Mouse (Mus musculus) layer of hippocampus, adult 9-10 months (tissue): ENCODE results near the gene Lrguk.

Source experiments
- DNase-seq: peaks from one replicate; pipeline ENCODE4 v3.0.0; 2022; ENCODE audit warnings: low spot score

The Lrguk gene

DNA sequence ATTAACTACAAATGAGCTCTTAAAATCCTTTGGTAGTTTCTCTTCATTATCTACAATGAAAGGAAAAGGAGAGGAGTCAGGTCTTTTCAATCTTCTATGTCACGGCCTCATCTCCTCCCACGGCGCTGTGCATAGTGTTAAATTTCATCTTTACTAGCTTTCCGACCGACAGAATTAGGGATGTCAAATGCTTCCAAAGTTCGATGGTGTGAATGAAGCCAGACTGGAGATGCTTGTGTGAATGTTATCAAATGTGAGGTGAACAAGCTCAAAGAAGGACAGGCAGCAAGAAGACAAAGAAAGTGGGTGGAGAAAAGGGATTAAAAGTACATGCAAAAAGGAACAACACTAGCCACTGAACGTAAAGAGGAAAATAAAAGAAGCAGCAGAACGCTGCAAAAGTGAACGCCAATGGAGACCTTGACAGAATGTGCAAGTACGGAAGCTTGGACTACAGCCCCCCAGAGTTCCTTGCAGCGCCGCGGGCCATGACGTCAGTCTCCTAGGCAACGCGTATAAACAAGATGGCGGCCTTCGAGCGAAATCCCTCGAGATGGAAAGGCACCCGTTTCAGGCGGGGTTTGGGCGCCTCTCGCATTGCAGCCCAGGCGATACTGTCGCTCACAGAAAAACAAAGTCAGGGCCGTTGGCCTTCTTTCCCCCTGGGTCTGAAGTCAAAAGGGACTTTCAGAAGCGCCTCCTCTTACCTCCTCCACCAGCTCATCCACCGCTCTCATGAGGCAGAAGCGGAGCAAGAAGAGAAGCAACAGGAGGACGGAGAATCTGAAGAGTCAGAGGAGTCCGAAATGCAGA is at the start of gene Lrguk:
Gene Lrguk, plus strand, starts transcription at position 516 of the 813 bp plus-strand sequence.
- DNase-seq: peak; percentile 88

- no peak for DNase-seq
Observed at GRCm38 (mm10) chr6:33982709-33983108, 46.5 kb upstream of the Lrguk start.

DNA sequence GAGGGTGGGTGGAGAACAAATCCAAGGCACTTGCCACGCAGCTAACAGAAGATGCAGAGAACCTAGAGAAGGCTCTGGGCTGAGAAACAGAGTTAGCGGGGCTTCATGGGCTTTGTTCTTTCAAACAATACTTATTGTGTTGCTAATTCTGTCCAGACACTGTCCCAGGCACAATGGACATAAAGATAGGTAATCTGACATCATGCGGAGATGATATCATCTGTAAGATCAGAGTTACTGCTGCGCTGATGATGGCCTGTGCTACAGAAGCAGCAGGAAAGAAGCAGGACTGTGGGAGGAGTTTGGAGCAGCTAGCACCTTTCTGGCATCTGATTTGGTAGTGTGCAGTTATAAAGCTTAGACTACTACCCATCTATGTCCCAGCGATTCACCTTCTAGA is 42.1 kb upstream of the Lrguk start:
- DNase-seq: no peak

- DNase-seq: no peak
Observed at GRCm38 (mm10) chr6:33992213-33993034, 36.8 kb upstream of the Lrguk start.

- DNase-seq: no peak
Observed at GRCm38 (mm10) chr6:33993842-33994241, 35.4 kb upstream of the Lrguk start.

DNA sequence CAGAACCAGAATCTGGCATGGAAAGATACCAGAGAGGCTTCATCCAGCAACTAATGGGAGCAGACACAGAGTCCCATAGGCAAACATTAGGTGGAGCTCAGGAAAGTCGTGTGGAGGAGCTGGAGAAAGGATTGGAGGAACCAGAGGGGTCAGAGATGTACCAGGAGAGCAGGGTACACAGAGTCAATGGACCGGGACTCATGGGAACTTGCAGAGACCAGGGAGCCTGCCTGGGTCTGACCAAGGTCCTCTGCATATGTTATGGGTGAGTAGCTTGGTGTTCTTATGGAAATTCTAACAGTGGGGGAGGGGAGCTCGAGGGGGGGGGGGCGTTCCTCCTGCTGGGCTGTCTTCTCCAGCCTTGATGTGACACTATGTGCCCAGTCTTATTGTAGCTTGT is 30.7 kb upstream of the Lrguk start:
- DNase-seq: no peak

GRCm38 (mm10) chr6:33999530-33999929 is 29.7 kb upstream of the Lrguk start:
- no peak for DNase-seq

DNA sequence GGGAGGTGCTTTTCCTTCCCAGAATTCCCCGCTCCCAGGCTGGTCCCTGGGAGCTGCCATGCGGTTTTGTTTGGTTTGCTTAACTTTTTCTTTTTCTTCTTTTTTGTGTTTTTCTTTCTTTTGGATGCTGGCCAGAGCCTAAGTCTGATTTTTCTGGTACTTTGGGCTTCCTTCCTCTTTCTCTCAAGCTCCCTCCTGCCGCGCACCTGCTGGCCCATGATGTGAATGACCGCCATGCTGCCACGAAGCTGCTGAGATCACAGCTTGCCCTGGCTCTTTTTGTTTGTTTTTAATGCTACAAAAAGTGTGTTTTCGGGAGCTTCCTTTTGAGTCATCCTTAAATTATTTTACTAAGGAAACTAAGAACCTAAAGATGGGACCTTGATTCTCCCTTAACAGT is 28.6 kb upstream of the Lrguk start:
- DNase-seq: no peak

GRCm38 (mm10) chr6:34003033-34003432 is 26.2 kb upstream of the Lrguk start:
- DNase-seq: no peak

DNA sequence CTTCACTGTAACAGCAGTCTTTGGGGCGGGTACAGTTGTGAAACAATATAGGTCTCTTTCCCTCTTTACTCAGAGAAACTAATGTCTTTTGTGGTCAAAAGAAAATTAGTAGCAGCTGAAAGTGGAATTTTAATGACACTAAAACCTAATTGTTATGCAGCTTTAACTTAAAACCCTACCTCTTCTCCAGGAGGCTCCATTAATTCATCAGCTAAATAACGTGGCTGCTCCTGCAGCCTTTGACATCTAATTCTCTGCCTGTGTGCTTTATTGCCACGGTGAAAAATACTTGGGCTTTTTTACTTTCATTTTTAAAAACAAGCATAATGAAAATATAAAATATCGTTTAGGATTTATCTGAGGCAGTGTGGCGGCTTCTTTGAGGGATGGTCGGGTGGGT is 15.8 kb upstream of the Lrguk start:
- DNase-seq: no peak

DNA sequence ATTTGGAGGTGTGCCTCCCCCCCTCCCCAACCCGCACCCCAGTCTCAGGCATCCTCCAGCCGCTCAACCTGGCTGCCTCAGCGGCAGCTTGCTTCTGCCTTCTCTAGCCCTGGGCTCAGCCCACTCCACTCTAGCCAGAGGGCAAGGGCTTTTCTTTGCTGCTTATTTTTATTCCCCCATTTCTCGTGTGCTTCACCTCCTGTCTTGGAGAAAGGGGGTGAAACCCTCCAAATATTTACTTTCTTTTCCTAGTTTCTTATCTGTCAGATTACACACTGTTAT is 439 bp downstream of the Lrguk start:
- DNase-seq: no peak

GRCm38 (mm10) chr6:34034096-34034495 is 4.8 kb downstream of the Lrguk start:
- DNase-seq: no peak

DNA sequence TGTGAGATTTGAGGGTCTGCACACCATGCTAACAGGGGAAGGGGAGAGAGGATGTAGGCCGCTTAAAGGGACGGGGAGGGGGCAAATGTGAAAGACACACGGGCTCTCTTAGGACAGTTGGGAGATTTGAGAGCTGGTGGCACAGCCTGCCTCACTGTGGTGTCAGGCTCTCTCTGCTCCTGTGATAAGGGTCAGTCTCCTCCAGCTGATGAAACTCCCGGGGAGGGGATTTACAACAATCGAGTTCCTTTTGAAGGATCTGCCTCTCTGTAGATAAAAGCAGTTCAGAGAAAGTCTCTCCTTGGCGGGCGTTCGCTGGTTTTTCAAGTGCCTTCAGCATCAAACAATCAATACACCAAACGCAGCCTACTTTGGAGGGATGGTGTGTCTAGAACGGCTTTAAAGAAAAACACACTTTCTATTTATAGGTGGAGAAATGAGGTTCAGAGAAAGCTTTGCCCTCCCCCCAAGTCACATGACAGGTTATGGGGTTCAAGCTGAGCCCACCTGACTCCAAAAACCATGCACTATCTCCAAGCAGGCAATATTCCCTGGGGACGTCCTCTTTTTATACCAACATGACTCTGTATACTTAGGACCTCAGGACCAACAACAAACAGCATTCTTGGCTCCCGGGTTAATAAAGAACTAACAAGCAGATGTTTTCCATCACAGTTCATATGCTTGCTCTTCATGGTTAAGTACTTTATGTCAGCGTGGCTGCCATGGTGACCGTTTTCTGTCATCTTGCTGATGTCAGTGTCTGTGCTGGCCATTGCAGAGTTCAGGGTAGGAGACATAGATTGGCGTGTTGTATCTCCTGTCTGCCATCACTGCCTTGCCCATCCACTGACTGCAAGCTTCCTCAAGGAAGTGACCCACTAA is 5.6 kb downstream of the Lrguk start:
- DNase-seq: no peak

DNA sequence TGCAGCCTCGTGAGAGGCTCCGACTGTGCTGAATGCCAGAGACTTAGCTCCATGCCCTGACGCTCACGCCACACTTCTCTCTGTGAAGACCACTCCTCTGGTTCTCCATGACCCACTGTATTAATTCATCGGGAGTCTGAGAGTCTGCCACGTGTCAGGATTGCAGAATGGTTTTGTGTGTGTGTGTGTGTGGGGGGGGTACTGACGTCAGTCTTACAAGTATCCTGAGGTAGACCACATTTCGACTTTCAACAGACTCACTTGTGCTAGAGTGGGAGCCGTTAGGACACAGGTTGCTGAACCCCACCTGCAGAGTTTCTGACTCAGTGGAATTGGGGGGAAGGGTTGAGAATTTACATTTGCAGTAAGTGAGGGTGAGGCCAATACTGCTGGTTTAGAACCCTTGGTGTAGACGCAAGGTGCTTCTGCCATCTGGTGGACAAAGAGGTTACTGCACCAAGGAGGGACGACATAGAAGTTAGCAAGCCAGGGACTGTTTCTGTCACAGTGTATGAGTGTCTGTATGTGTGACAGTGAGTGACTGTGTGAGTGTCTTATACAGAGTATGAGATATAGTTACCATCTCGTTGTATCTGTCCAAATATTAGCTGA is 11.5 kb downstream of the Lrguk start:
- DNase-seq: peak; percentile 87

DNA sequence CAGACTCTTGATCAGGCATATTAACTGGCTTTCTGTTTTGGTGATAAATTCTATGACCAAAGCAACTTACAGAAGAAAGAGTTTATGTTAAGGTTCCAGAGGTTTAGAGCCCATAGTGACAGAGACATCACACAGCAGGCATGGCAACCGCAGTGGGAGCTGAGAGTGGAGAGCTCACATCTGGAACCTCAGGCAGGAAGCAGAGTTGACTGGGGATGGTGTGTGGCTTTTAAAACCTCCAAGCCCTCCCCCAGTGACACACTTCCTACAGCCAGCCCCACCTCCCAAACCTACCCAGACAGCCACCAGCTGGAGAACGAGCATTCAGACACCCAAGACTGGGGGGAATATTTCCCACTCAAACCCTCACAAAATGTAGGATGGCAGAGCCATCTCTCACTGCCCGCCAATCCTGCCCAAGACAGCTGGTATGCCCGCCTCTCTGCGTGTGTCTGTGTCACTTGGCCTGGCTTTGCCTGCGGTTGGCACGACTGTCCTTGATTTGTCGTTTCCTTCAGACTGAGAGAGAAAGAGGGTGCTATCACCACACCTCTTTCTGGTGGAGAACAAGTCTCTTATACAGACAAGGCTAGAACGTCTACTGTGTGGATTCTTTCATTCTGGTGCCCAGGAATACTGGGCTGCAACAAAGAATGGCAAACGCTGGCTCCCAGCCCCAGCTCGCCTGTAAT is 12.5 kb downstream of the Lrguk start:
- DNase-seq: no peak

- DNase-seq: no peak
Observed at GRCm38 (mm10) chr6:34044228-34044811, 15.1 kb downstream of the Lrguk start.

DNA sequence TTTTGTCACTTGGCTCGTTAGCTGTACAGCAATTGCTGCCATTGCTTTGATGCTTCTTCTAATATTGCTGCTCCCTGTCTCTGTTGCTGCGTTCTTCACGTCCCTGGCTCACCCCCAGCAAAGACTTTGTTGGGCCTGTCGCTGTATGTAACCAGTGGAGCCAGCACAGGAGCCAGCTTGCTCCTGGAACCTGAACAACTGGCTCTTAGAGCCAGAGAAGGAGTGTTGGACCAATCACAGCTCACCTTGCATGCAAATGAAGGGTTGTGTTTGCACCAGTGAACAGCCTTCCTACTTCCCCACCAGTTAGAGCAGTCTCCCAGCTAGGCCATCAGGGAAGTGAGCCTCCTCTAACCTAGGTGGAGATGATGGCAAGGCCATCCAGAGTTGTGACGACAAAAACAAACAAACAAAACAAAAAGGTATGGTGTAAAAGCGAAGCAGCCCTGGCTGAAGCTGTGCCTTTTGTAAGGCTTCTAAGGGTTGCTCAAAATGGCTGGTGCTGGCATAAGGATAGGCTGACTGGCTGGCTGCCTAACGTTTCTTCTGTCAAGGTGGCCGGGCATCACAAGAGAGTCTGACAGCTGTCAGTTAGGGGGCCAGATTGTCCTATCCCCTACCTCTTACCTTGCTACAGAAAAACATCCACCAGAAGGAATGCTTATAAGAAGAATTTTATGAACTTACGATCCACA is 15.7 kb downstream of the Lrguk start:
- DNase-seq: no peak

GRCm38 (mm10) chr6:34046551-34047186 is 17.4 kb downstream of the Lrguk start:
- no peak for DNase-seq

- DNase-seq: no peak
Observed at GRCm38 (mm10) chr6:34049433-34049832, 20.2 kb downstream of the Lrguk start.

DNA sequence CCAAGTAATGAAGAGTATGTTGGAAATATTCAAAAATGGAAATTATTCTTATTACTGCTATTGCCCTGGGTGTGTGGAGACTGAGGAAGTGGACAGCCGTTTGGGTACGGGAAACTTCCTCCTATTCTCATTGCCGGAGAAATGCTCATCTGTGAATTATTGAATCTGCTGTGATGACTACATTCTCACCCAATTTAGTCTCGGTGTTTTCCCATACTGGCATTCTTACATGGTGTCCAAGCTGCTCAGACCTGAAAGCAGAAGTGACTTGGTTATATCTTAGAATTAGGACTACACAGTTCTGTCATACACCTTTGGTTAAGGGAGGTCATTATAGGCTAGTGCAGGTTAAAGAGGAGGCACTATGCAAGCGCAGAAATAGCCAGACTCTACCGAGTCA is 30.5 kb downstream of the Lrguk start:
- DNase-seq: no peak
